34 mouse cellular contexts compared by ENCODE assay signal in the genomic region with DNA sequence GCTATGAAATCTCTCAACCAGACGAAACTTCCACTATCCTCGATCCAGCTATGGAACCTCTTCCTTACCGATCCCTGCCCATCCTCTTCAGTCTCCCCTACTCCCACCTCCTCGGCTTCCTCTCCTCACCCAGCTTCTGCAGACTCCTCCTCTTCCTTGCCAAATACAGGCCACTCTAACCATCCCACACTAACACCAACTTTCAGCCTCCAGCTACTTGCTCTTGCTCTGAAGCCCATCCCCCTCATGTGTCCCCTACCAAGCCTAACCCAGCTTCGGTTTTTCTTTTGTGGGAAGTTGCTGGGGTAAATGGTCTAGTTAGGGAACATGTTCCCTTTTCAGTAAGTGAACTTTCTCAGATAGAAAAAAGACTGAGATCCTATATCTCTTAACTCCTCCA.
"Had no signal": no experiment of that assay in that cellular context is flagged by ENCODE, and none has a peak within 500 bp of the region (broad histone marks: within the 10 kb centered on the region; RNA-seq: fewer than 3 reads in every experiment).

No protein-coding gene starts in this region.

- H3K36me3 ChIP-seq: heart, embryonic 12.5 days; heart, embryonic 13.5 days; heart, embryonic 15.5 days; hindbrain, embryonic 10.5 days; hindbrain, embryonic 12.5 days; hindbrain, embryonic 13.5 days; hindbrain, embryonic 15.5 days; intestine, embryonic 15.5 days; kidney, embryonic 15.5 days had no signal

- H3K27me3 ChIP-seq: heart, embryonic 12.5 days; heart, embryonic 13.5 days; heart, embryonic 15.5 days; hindbrain, embryonic 12.5 days; hindbrain, embryonic 13.5 days; hindbrain, embryonic 15.5 days; intestine, embryonic 15.5 days; kidney, embryonic 15.5 days had no signal

- H3K9me3 ChIP-seq: heart, embryonic 13.5 days; heart, embryonic 15.5 days; hindbrain, embryonic 10.5 days; hindbrain, embryonic 12.5 days; hindbrain, embryonic 13.5 days; hindbrain, embryonic 15.5 days; intestine, embryonic 15.5 days; kidney, embryonic 15.5 days had no signal

- DNase-seq: heart, postnatal 10 days; heart, postnatal 36 days; heart, postnatal 4 days; kidney, adult 11 months; kidney, adult 18-20 months; kidney, adult 2 months; kidney, adult 8-10 months; kidney, adult 9 months; kidney, postnatal 10 days; kidney, postnatal 14 days; kidney, postnatal 25 days; kidney, postnatal 36 days; kidney, postnatal 4 days; layer of hippocampus, adult 9-11 months; layer of hippocampus, postnatal 36 days had no signal

- H3K9ac ChIP-seq: heart, embryonic 12.5 days; heart, embryonic 13.5 days; heart, embryonic 15.5 days; hindbrain, embryonic 12.5 days; hindbrain, embryonic 13.5 days; hindbrain, embryonic 14.5 days; hindbrain, embryonic 15.5 days; intestine, embryonic 15.5 days; kidney, embryonic 15.5 days had no signal

- H3K4me2 ChIP-seq: heart, embryonic 11.5 days; heart, embryonic 12.5 days; heart, embryonic 13.5 days; heart, embryonic 15.5 days; hindbrain, embryonic 12.5 days; hindbrain, embryonic 13.5 days; hindbrain, embryonic 14.5 days; hindbrain, embryonic 15.5 days; intestine, embryonic 15.5 days; kidney, embryonic 15.5 days had no signal

- H3K27ac ChIP-seq: heart, embryonic 13.5 days; heart, embryonic 15.5 days; hindbrain, embryonic 10.5 days; hindbrain, embryonic 12.5 days; hindbrain, embryonic 13.5 days; hindbrain, embryonic 14.5 days; hindbrain, embryonic 15.5 days; hindbrain, postnatal 0 days; intestine, embryonic 15.5 days; kidney, embryonic 15.5 days; kidney, postnatal 0 days; layer of hippocampus, adult 2 months; left cerebral cortex, adult 2 months had no signal

- ATAC-seq: hindbrain, embryonic 16.5 days; hindbrain, postnatal 0 days; inflammation-experienced regulatory T-cells, adult 6 months; intestine, embryonic 15.5 days; intestine, embryonic 16.5 days; intestine, postnatal 0 days had no signal

- H3K4me3 ChIP-seq: heart, embryonic 12.5 days; heart, embryonic 13.5 days; heart, embryonic 15.5 days; hindbrain, embryonic 10.5 days; hindbrain, embryonic 12.5 days; hindbrain, embryonic 13.5 days; hindbrain, embryonic 15.5 days; intestine, embryonic 15.5 days; kidney, embryonic 15.5 days; layer of hippocampus, adult 2 months; left cerebral cortex, adult 2 months had no signal
